Mouse (Mus musculus): ENCODE data around the gene Ckap2l. TPM values are rescaled to one million over a fixed set of nuclear protein-coding genes. Genes with fewer than 3 reads are reported as not detected.
A peak's percentile ranks its signal among the peaks of the same experiment; 100 is the strongest.

Ckap2l gene
- polyA plus RNA-seq, 1 experiment from 2014 or later, result 65.9 TPM

GRCm38 (mm10) chr2:129320033-129320605, 23.1 kb upstream of the Ckap2l start:
- ATAC-seq (ENCODE audit: low FRiP score), result no peak
- H3K4me3 ChIP-seq (ENCODE audit: low read depth, low read length), result no peak overlapping the region

GRCm38 (mm10) chr2:129315831-129316230, 18.8 kb upstream of the Ckap2l start:
- ATAC-seq (ENCODE audit: low FRiP score) (no peak), DNase-seq (ENCODE audit: low spot score) (no peak)
- Histone ChIP-seq H3K9me3 (ENCODE audit: control insufficient read depth, low read length) (no peaks in the 10 kb centered on the region), H3K36me3 (ENCODE audit: control insufficient read depth, insufficient read depth, low read length) (no peaks in the 10 kb centered on the region), H3K9ac (ENCODE audit: low read depth, low read length) (no peak overlapping the region), H3K27ac (ENCODE audit: low read depth, low read length) (no peak overlapping the region), H3K4me1 (replicated peaks; ENCODE audit: control insufficient read depth, insufficient read depth, low read length) (no peaks in the 10 kb centered on the region), H3K4me3 (ENCODE audit: low read depth, low read length) (no peak overlapping the region), H3K4me2 (replicated peaks; ENCODE audit: low read depth, low read length) (no peak overlapping the region), H3K27me3 (ENCODE audit: control insufficient read depth, insufficient read depth, low read length) (no peaks in the 10 kb centered on the region)
- WGBS, result 80% methylated on average over 4 of the region's 4 CpGs

More at GRCm38 (mm10) chr2:129320033-129320605, 23.1 kb upstream of the Ckap2l start:
- no peaks in the 10 kb centered on the region for H3K4me1 ChIP-seq (replicated peaks; ENCODE audit: control insufficient read depth, insufficient read depth, low read length)
- H3K36me3 ChIP-seq (ENCODE audit: control insufficient read depth, insufficient read depth, low read length), result no peaks in the 10 kb centered on the region
- no peak overlapping the region for H3K4me2 ChIP-seq (replicated peaks; ENCODE audit: low read depth, low read length)
- 85% methylated on average over 8 of the region's 8 CpGs for WGBS
- H3K9ac ChIP-seq (ENCODE audit: low read depth, low read length), result no peak overlapping the region
- H3K9me3 ChIP-seq (ENCODE audit: control insufficient read depth, low read length), result no peaks in the 10 kb centered on the region
- no peak overlapping the region for H3K27ac ChIP-seq (ENCODE audit: low read depth, low read length)
- no peaks in the 10 kb centered on the region for H3K27me3 ChIP-seq (ENCODE audit: control insufficient read depth, insufficient read depth, low read length)
- DNase-seq (ENCODE audit: low spot score), result no peak

GRCm38 (mm10) chr2:129314880-129315279, 17.9 kb upstream of the Ckap2l start:
- WGBS, result 81% methylated on average over 6 of the region's 6 CpGs
- no peaks in the 10 kb centered on the region for H3K4me1 ChIP-seq (replicated peaks; ENCODE audit: control insufficient read depth, insufficient read depth, low read length)
- H3K27ac ChIP-seq (ENCODE audit: low read depth, low read length), result no peak overlapping the region
- H3K9ac ChIP-seq (ENCODE audit: low read depth, low read length), result no peak overlapping the region
- DNase-seq (ENCODE audit: low spot score) (no peak), ATAC-seq (ENCODE audit: low FRiP score) (no peak)
- no peak overlapping the region for H3K4me2 ChIP-seq (replicated peaks; ENCODE audit: low read depth, low read length)
- no peaks in the 10 kb centered on the region for H3K27me3 ChIP-seq (ENCODE audit: control insufficient read depth, insufficient read depth, low read length)
- no peaks in the 10 kb centered on the region for H3K36me3 ChIP-seq (ENCODE audit: control insufficient read depth, insufficient read depth, low read length)
- no peak overlapping the region for H3K4me3 ChIP-seq (ENCODE audit: low read depth, low read length)
- no peaks in the 10 kb centered on the region for H3K9me3 ChIP-seq (ENCODE audit: control insufficient read depth, low read length)

DNA sequence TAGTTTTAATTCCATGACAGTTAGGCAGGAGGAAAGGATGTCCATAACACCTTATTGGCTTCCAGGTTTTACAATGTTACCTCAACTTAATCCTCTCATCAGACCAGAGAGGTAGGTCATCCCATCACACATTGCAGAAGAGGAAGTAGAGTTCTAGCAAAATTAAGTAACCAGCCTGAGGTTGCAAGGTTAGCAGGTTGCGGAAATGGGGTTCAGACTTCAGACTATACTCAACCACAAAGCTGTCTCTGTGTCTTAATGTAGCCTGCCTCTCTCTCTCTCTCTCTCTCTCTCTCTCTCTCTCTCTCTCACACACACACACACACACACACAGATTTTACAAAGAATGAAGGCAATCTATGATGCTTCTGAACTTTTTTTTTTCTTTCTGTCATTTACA, 16.9 kb upstream of the Ckap2l start:
- H3K4me3 ChIP-seq (ENCODE audit: low read depth, low read length), result no peak overlapping the region
- no peak overlapping the region for H3K9ac ChIP-seq (ENCODE audit: low read depth, low read length)
- H3K4me2 ChIP-seq (replicated peaks; ENCODE audit: low read depth, low read length), result no peak overlapping the region
- ATAC-seq (ENCODE audit: low FRiP score) (no peak), DNase-seq (ENCODE audit: low spot score) (no peak)
- no peaks in the 10 kb centered on the region for H3K36me3 ChIP-seq (ENCODE audit: control insufficient read depth, insufficient read depth, low read length)
- no peak overlapping the region for H3K27ac ChIP-seq (ENCODE audit: low read depth, low read length)
- H3K4me1 ChIP-seq (replicated peaks; ENCODE audit: control insufficient read depth, insufficient read depth, low read length), result no peaks in the 10 kb centered on the region
- no peaks in the 10 kb centered on the region for H3K9me3 ChIP-seq (ENCODE audit: control insufficient read depth, low read length)
- 96% methylated on average over 1 of the region's 1 CpGs for WGBS
- H3K27me3 ChIP-seq (ENCODE audit: control insufficient read depth, insufficient read depth, low read length), result no peaks in the 10 kb centered on the region

DNA sequence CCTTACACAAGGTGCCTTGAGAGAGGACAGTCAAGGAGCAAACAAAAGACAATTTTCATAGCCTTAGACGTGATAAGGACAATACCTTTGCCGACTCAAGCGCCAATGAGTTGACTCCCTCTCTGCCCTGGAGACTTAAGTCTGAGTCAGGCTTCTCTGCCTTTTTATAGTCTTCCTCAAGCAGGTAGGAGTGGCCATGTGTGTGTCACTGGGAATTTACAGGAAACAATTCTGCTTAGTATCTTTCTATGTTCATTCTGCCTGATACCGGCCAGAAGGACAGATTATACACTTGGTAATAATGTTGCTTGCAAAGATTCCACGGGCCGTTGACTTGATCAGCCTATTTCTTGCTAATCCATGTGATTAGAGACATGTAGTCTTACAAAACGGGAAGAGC, 12.8 kb upstream of the Ckap2l start, which contains the start of gene Il1a:
Gene Il1a (minus strand): TSS at position 137 of the 400 bp plus-strand sequence.
- 91% methylated on average over 7 of the region's 7 CpGs for WGBS
- no peak within 1 kb of the TSS for H3K9ac ChIP-seq (ENCODE audit: low read depth, low read length)
- H3K9me3 ChIP-seq (ENCODE audit: control insufficient read depth, low read length), result no peaks in the 10 kb centered on the region
- H3K36me3 ChIP-seq (ENCODE audit: control insufficient read depth, insufficient read depth, low read length), result no peaks in the 10 kb centered on the region
- no peak within 1 kb of the TSS for H3K27ac ChIP-seq (ENCODE audit: low read depth, low read length)
- DNase-seq (ENCODE audit: low spot score) (no peak), ATAC-seq (ENCODE audit: low FRiP score) (no peak)
- no peaks in the 10 kb centered on the region for H3K4me1 ChIP-seq (replicated peaks; ENCODE audit: control insufficient read depth, insufficient read depth, low read length)
- H3K27me3 ChIP-seq (ENCODE audit: control insufficient read depth, insufficient read depth, low read length), result no peaks in the 10 kb centered on the region
- H3K4me3 ChIP-seq (ENCODE audit: low read depth, low read length), result no peak within 1 kb of the TSS
- no peak within 1 kb of the TSS for H3K4me2 ChIP-seq (replicated peaks; ENCODE audit: low read depth, low read length)

- 79% methylated on average over 4 of the region's 4 CpGs for WGBS
- Histone ChIP-seq H3K9me3 (ENCODE audit: control insufficient read depth, low read length) (no peaks in the 10 kb centered on the region), H3K36me3 (ENCODE audit: control insufficient read depth, insufficient read depth, low read length) (no peaks in the 10 kb centered on the region), H3K27me3 (ENCODE audit: control insufficient read depth, insufficient read depth, low read length) (no peaks in the 10 kb centered on the region), H3K9ac (ENCODE audit: low read depth, low read length) (no peak overlapping the region), H3K27ac (ENCODE audit: low read depth, low read length) (no peak overlapping the region), H3K4me1 (replicated peaks; ENCODE audit: control insufficient read depth, insufficient read depth, low read length) (no peaks in the 10 kb centered on the region), H3K4me2 (replicated peaks; ENCODE audit: low read depth, low read length) (no peak overlapping the region), H3K4me3 (ENCODE audit: low read depth, low read length) (no peak overlapping the region)
- DNase-seq (ENCODE audit: low spot score), result no peak
- ATAC-seq (ENCODE audit: low FRiP score), result no peak
Measured at GRCm38 (mm10) chr2:129306020-129306419, 9.0 kb upstream of the Ckap2l start.

DNA sequence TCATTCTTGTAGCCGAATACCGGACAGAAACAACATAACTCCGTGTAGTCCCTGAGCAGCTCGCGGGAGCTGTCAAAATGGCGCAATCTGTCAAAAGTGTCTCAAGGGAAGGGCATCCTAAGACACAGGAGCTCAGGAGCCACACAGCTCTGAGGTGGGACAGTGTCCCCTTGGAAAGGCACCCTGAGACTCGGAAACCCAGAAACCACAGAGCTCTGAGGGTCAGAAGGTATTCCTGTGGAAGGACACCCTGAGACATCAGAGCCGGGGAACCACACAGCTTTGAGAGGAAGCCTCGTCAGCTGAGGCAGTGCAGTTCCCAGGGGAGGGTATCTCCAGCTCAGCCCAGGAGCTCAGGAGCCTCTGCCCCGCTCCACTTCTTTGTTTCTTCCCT, 574 bp upstream of the Ckap2l start:
- ATAC-seq (ENCODE audit: low FRiP score), result peak; percentile 85

DNA sequence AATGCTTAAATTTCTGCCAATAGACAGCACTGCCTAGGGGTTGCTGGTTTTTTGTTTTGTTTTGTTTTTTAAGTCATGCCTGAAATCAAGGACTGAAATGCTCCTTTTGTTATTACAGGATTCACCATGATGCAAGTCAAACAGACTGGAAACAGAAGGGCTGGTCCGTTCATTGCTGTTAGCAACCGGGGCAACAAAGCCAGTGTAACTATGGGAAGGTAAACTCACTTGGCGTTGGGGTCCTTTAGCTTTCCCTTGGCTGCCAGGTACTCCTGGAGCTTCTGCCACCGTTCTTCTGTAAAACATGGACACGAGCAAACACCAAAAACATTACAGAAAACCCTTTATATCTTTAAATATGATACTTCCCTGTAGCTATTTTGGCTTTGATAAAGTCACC, 926 bp downstream of the Ckap2l start:
- peak overlapping the region; percentile 40 for H3K4me2 ChIP-seq (replicated peaks; ENCODE audit: low read depth, low read length)
- H3K4me1 ChIP-seq (replicated peaks; ENCODE audit: control insufficient read depth, insufficient read depth, low read length), result peaks cover 3% of the 10 kb centered on the region; the same call in 1 of the 2 replicates
- H3K36me3 ChIP-seq (ENCODE audit: control insufficient read depth, insufficient read depth, low read length), result no peaks in the 10 kb centered on the region
- 51% methylated on average over 5 of the region's 5 CpGs for WGBS
- DNase-seq (ENCODE audit: low spot score) (peak; percentile 5), ATAC-seq (ENCODE audit: low FRiP score) (no peak)
- no peaks in the 10 kb centered on the region for H3K9me3 ChIP-seq (ENCODE audit: control insufficient read depth, low read length)
- H3K4me3 ChIP-seq (ENCODE audit: low read depth, low read length), result peak overlapping the region; percentile 64
- no peak overlapping the region for H3K27ac ChIP-seq (ENCODE audit: low read depth, low read length)
- no peaks in the 10 kb centered on the region for H3K27me3 ChIP-seq (ENCODE audit: control insufficient read depth, insufficient read depth, low read length)
- H3K9ac ChIP-seq (ENCODE audit: low read depth, low read length), result 0 out of 2 replicates have a peak overlapping the region, but pooled peaks have one; percentile 3

More for the DNA sequence above, 574 bp upstream of the Ckap2l start:
- Histone ChIP-seq H3K9me3 (ENCODE audit: control insufficient read depth, low read length) (no peaks in the 10 kb centered on the region), H3K36me3 (ENCODE audit: control insufficient read depth, insufficient read depth, low read length) (no peaks in the 10 kb centered on the region), H3K4me3 (ENCODE audit: low read depth, low read length) (peak overlapping the region; percentile 64), H3K9ac (ENCODE audit: low read depth, low read length) (peak overlapping the region; percentile 82), H3K27me3 (ENCODE audit: control insufficient read depth, insufficient read depth, low read length) (no peaks in the 10 kb centered on the region), H3K4me1 (replicated peaks; ENCODE audit: control insufficient read depth, insufficient read depth, low read length) (peaks cover 3% of the 10 kb centered on the region; the same call in 1 of the 2 replicates), H3K27ac (ENCODE audit: low read depth, low read length) (peak overlapping the region; percentile 88), H3K4me2 (replicated peaks; ENCODE audit: low read depth, low read length) (peak overlapping the region; percentile 74)
- 3% methylated on average over 10 of the region's 10 CpGs for WGBS
- DNase-seq (ENCODE audit: low spot score), result no peak

GRCm38 (mm10) chr2:129295075-129295474, 1.9 kb downstream of the Ckap2l start:
- no peak overlapping the region for H3K4me2 ChIP-seq (replicated peaks; ENCODE audit: low read depth, low read length)
- no peak overlapping the region for H3K9ac ChIP-seq (ENCODE audit: low read depth, low read length)
- H3K36me3 ChIP-seq (ENCODE audit: control insufficient read depth, insufficient read depth, low read length), result no peaks in the 10 kb centered on the region
- WGBS, result 96% methylated on average over 5 of the region's 5 CpGs
- H3K4me1 ChIP-seq (replicated peaks; ENCODE audit: control insufficient read depth, insufficient read depth, low read length), result peaks cover 3% of the 10 kb centered on the region; the same call in 1 of the 2 replicates
- no peak for DNase-seq (ENCODE audit: low spot score)
- H3K27me3 ChIP-seq (ENCODE audit: control insufficient read depth, insufficient read depth, low read length), result no peaks in the 10 kb centered on the region
- H3K4me3 ChIP-seq (ENCODE audit: low read depth, low read length), result no peak overlapping the region
- no peak overlapping the region for H3K27ac ChIP-seq (ENCODE audit: low read depth, low read length)
- no peaks in the 10 kb centered on the region for H3K9me3 ChIP-seq (ENCODE audit: control insufficient read depth, low read length)
- ATAC-seq (ENCODE audit: low FRiP score), result no peak
